22 mouse cellular contexts compared by ENCODE assay signal in genomic region chr6:59102090-59102489, GRCm38 (mm10).
DNase-seq lines count a peak whose midpoint lies in the region; ATAC-seq and TF ChIP-seq lines count a peak whose summit lies in the region.
"Had no signal": no experiment of that assay in that cellular context is flagged by ENCODE, and none has a peak within 500 bp of the region (broad histone marks: within the 10 kb centered on the region; RNA-seq: fewer than 3 reads in every experiment).

No protein-coding gene starts in this region.

- DNase-seq in limb, embryonic 10.5 days (ENCODE audit: low spot score): no peak
- peak; percentile 16 for DNase-seq in limb, embryonic 14.5 days (ENCODE audit: low spot score)
- no peak for DNase-seq in embryo, embryonic 9.5 days (ENCODE audit: extremely low spot score)
- DNase-seq in lung, adult 18-20 months: no peak
- DNase-seq: adrenal gland, adult 2 months; adrenal gland, postnatal 25 days; cerebellum, adult 2 months; cerebellum, postnatal 10 days; gastrocnemius, postnatal 36 days; heart, adult 18-20 months; heart, postnatal 10 days; heart, postnatal 4 days had no signal

- TF ChIP-seq POLR2A in limb, embryonic 14.5 days (IDR thresholded peaks at IDR 0.05; ENCODE audit: borderline replicate concordance, extremely low read depth, insufficient read depth, insufficient read length): no peak

- no peaks in the 10 kb centered on the region for H3K4me1 ChIP-seq in limb, embryonic 12.5 days (replicated peaks)
- no peaks in the 10 kb centered on the region for H3K4me1 ChIP-seq in limb, embryonic 10.5 days
- H3K4me1 ChIP-seq in intestine, embryonic 15.5 days (replicated peaks): no peaks in the 10 kb centered on the region
- H3K4me1 ChIP-seq in limb, embryonic 14.5 days (ENCODE audit: control insufficient read depth, insufficient read depth, low read length): no peaks in the 10 kb centered on the region
- no peaks in the 10 kb centered on the region for H3K4me1 ChIP-seq in stomach, embryonic 16.5 days (ENCODE audit: control insufficient read depth, insufficient read depth, low read length)
- H3K4me1 ChIP-seq: embryonic facial prominence, embryonic 12.5 days; forebrain, embryonic 13.5 days; heart, embryonic 10.5 days; hindbrain, embryonic 13.5 days had no signal

- no peak overlapping the region for H3K9ac ChIP-seq in limb, embryonic 12.5 days (replicated peaks)
- H3K9ac ChIP-seq in intestine, embryonic 15.5 days: no peak overlapping the region
- H3K9ac ChIP-seq in limb, embryonic 14.5 days (ENCODE audit: low read depth, low read length, severe bottlenecking): no peak overlapping the region
- no peak overlapping the region for H3K9ac ChIP-seq in stomach, embryonic 16.5 days (ENCODE audit: low read length)
- H3K9ac ChIP-seq: embryonic facial prominence, embryonic 12.5 days; forebrain, embryonic 13.5 days; hindbrain, embryonic 13.5 days had no signal

- no peak overlapping the region for H3K4me3 ChIP-seq in limb, embryonic 12.5 days (replicated peaks)
- no peak overlapping the region for H3K4me3 ChIP-seq in limb, embryonic 10.5 days
- no peak overlapping the region for H3K4me3 ChIP-seq in intestine, embryonic 15.5 days (replicated peaks)
- no peak overlapping the region for H3K4me3 ChIP-seq in limb, embryonic 14.5 days (replicated peaks; ENCODE audit: low read length)
- no peak overlapping the region for H3K4me3 ChIP-seq in stomach, embryonic 16.5 days (replicated peaks; ENCODE audit: low read length)
- H3K4me3 ChIP-seq: embryonic facial prominence, embryonic 12.5 days; forebrain, embryonic 13.5 days; heart, embryonic 10.5 days; hindbrain, embryonic 13.5 days had no signal

- ATAC-seq in limb, embryonic 12.5 days (ENCODE audit: insufficient number of reproducible peaks, insufficient read depth, low FRiP score, low TSS enrichment, low read depth): peak; percentile 71; the same call in 1 of the 2 replicates
- ATAC-seq in intestine, embryonic 15.5 days: 0 out of 2 replicates have a peak, but pooled peaks have one; percentile 23
- peak; percentile 82 for ATAC-seq in limb, embryonic 14.5 days (ENCODE audit: low FRiP score, low read depth)
- ATAC-seq in stomach, embryonic 16.5 days (ENCODE audit: insufficient read depth, low FRiP score): peak; percentile 25; the same call in 1 of the 2 replicates
- ATAC-seq: forebrain, embryonic 13.5 days; hindbrain, postnatal 0 days; Patski had no signal

- WGBS in limb, embryonic 12.5 days: 69% methylated on average over 1 of the region's 1 CpGs
- WGBS in limb, embryonic 10.5 days: 77% methylated on average over 1 of the region's 1 CpGs
- 57% methylated on average over 1 of the region's 1 CpGs for WGBS in intestine, embryonic 15.5 days
- whole genome bisulfite sequencing in limb, embryonic 14.5 days: 84% methylated on average over 1 of the region's 1 CpGs
- 50% methylated on average over 1 of the region's 1 CpGs for WGBS in stomach, embryonic 16.5 days

- H3K9me3 ChIP-seq in limb, embryonic 12.5 days: no peaks in the 10 kb centered on the region
- no peaks in the 10 kb centered on the region for H3K9me3 ChIP-seq in limb, embryonic 10.5 days (replicated peaks)
- H3K9me3 ChIP-seq in intestine, embryonic 15.5 days: no peaks in the 10 kb centered on the region
- H3K9me3 ChIP-seq in limb, embryonic 14.5 days (ENCODE audit: control insufficient read depth, low read length): no peaks in the 10 kb centered on the region
- H3K9me3 ChIP-seq in stomach, embryonic 16.5 days (replicated peaks; ENCODE audit: control insufficient read depth, low read length): no peaks in the 10 kb centered on the region
- H3K9me3 ChIP-seq: embryonic facial prominence, embryonic 12.5 days; forebrain, embryonic 13.5 days; heart, embryonic 10.5 days; hindbrain, embryonic 13.5 days had no signal

- no peak overlapping the region for H3K4me2 ChIP-seq in limb, embryonic 12.5 days
- no peak overlapping the region for H3K4me2 ChIP-seq in intestine, embryonic 15.5 days (replicated peaks)
- H3K4me2 ChIP-seq in limb, embryonic 14.5 days (replicated peaks; ENCODE audit: low read depth, low read length, severe bottlenecking): no peak overlapping the region
- no peak overlapping the region for H3K4me2 ChIP-seq in stomach, embryonic 16.5 days (ENCODE audit: low read depth, low read length)
- H3K4me2 ChIP-seq: embryonic facial prominence, embryonic 12.5 days; forebrain, embryonic 13.5 days; hindbrain, embryonic 13.5 days had no signal

- no peak overlapping the region for H3K27ac ChIP-seq in limb, embryonic 12.5 days
- H3K27ac ChIP-seq in limb, embryonic 10.5 days: no peak overlapping the region
- no peak overlapping the region for H3K27ac ChIP-seq in intestine, embryonic 15.5 days
- H3K27ac ChIP-seq in limb, embryonic 14.5 days (replicated peaks; ENCODE audit: low read depth, low read length): no peak overlapping the region
- no peak overlapping the region for H3K27ac ChIP-seq in stomach, embryonic 16.5 days (ENCODE audit: low read length)
- H3K27ac ChIP-seq: embryonic facial prominence, embryonic 12.5 days; forebrain, embryonic 13.5 days; heart, embryonic 10.5 days; hindbrain, embryonic 13.5 days; hindbrain, postnatal 0 days had no signal

- no peaks in the 10 kb centered on the region for H3K36me3 ChIP-seq in limb, embryonic 12.5 days
- no peaks in the 10 kb centered on the region for H3K36me3 ChIP-seq in limb, embryonic 10.5 days
- H3K36me3 ChIP-seq in intestine, embryonic 15.5 days: no peaks in the 10 kb centered on the region
- H3K36me3 ChIP-seq in limb, embryonic 14.5 days (ENCODE audit: control insufficient read depth, insufficient read depth, low read length): no peaks in the 10 kb centered on the region
- no peaks in the 10 kb centered on the region for H3K36me3 ChIP-seq in stomach, embryonic 16.5 days (ENCODE audit: control insufficient read depth, insufficient read depth, low read length)
- H3K36me3 ChIP-seq: embryonic facial prominence, embryonic 12.5 days; heart, embryonic 10.5 days; hindbrain, embryonic 13.5 days had no signal

- no peaks in the 10 kb centered on the region for H3K27me3 ChIP-seq in limb, embryonic 12.5 days
- H3K27me3 ChIP-seq in limb, embryonic 10.5 days (ENCODE audit: low read depth, poor library complexity, severe bottlenecking): no peaks in the 10 kb centered on the region
- H3K27me3 ChIP-seq in intestine, embryonic 15.5 days (replicated peaks): no peaks in the 10 kb centered on the region
- H3K27me3 ChIP-seq in limb, embryonic 14.5 days (ENCODE audit: control insufficient read depth, insufficient read depth, low read length): no peaks in the 10 kb centered on the region
- no peaks in the 10 kb centered on the region for H3K27me3 ChIP-seq in stomach, embryonic 16.5 days (ENCODE audit: control insufficient read depth, insufficient read depth, low read length)
- H3K27me3 ChIP-seq: CH12.LX; embryonic facial prominence, embryonic 12.5 days; forebrain, embryonic 13.5 days; hindbrain, embryonic 13.5 days; Patski had no signal

Comparison
In these comparisons a context has a peak if more than half of its experiments do, and no peak if none do; other contexts are left out.
1. ATAC-seq: peak in every context shown above with its lines; median percentile 82 in limb, embryonic 14.5 days; 71 in limb, embryonic 12.5 days; 25 in stomach, embryonic 16.5 days; 23 in intestine, embryonic 15.5 days.